Mouse (Mus musculus): ENCODE measurements around the gene Kcnab2.

The Kcnab2 gene

GRCm38 (mm10) chr4:152477466-152478223 lies at the start of gene Kcnab2:
Gene Kcnab2 (minus strand): TSS chr4:152477871.
- peak; percentile 100 for DNase-seq

GRCm38 (mm10) chr4:152520083-152520482 lies 42.4 kb upstream of the Kcnab2 start:
- peak; percentile 73 for DNase-seq

- DNase-seq: no peak
Observed at GRCm38 (mm10) chr4:152519106-152519505, 41.4 kb upstream of the Kcnab2 start.

- no peak for DNase-seq
Observed at GRCm38 (mm10) chr4:152514884-152515283, 37.2 kb upstream of the Kcnab2 start.

- DNase-seq: peak; percentile 93
Observed at GRCm38 (mm10) chr4:152512221-152512925, 34.7 kb upstream of the Kcnab2 start.

- no peak for DNase-seq
Observed at GRCm38 (mm10) chr4:152494360-152494879, 16.7 kb upstream of the Kcnab2 start.

GRCm38 (mm10) chr4:152491250-152491899 lies 13.7 kb upstream of the Kcnab2 start:
- DNase-seq: peak; percentile 75

- DNase-seq: no peak
Observed at GRCm38 (mm10) chr4:152490311-152490710, 12.6 kb upstream of the Kcnab2 start.

GRCm38 (mm10) chr4:152488046-152488445 lies 10.4 kb upstream of the Kcnab2 start:
- peak; percentile 57 for DNase-seq

- no peak for DNase-seq
Observed at GRCm38 (mm10) chr4:152480426-152480825, 2.8 kb upstream of the Kcnab2 start.

GRCm38 (mm10) chr4:152478224-152478567 lies 525 bp upstream of the Kcnab2 start:
- no peak for DNase-seq

- no peak for DNase-seq
Observed at GRCm38 (mm10) chr4:152477106-152477465, 585 bp downstream of the Kcnab2 start.

GRCm38 (mm10) chr4:152476427-152477023 lies 1.1 kb downstream of the Kcnab2 start, which contains the start of gene Nphp4:
Gene Nphp4 (plus strand): TSS chr4:152476706.
- DNase-seq: peak; percentile 23

GRCm38 (mm10) chr4:152475941-152476340 lies 1.7 kb downstream of the Kcnab2 start:
- DNase-seq: no peak

- DNase-seq: no peak
Observed at GRCm38 (mm10) chr4:152467951-152468350, 9.7 kb downstream of the Kcnab2 start.

GRCm38 (mm10) chr4:152466601-152467000 lies 11.1 kb downstream of the Kcnab2 start:
- DNase-seq: peak; percentile 69

- DNase-seq: peak; percentile 88
Observed at GRCm38 (mm10) chr4:152465116-152465515, 12.6 kb downstream of the Kcnab2 start.

GRCm38 (mm10) chr4:152463147-152463546 lies 14.5 kb downstream of the Kcnab2 start:
- DNase-seq: no peak

GRCm38 (mm10) chr4:152462516-152462915 lies 15.2 kb downstream of the Kcnab2 start:
- DNase-seq: no peak

GRCm38 (mm10) chr4:152457673-152458072 lies 20.0 kb downstream of the Kcnab2 start:
- no peak for DNase-seq

- no peak for DNase-seq
Observed at GRCm38 (mm10) chr4:152456609-152457008, 21.1 kb downstream of the Kcnab2 start.

GRCm38 (mm10) chr4:152454153-152454552 lies 23.5 kb downstream of the Kcnab2 start:
- no peak for DNase-seq

GRCm38 (mm10) chr4:152453079-152453478 lies 24.6 kb downstream of the Kcnab2 start:
- DNase-seq: peak; percentile 77
